Comparison of ENCODE assay signal across 7 mouse cellular contexts in genomic region chr12:69424971-69425370, GRCm38 (mm10). TPM values are rescaled to one million over a fixed set of nuclear protein-coding genes. Genes with fewer than 3 reads are reported as not detected.
DNase-seq lines count a peak whose midpoint lies in the region; ATAC-seq lines count a peak whose summit lies in the region.

No protein-coding gene starts in this region.

- H3K4me1 ChIP-seq in neural tube, embryonic 15.5 days = no peaks in the 10 kb centered on the region
- peaks cover 15% of the 10 kb centered on the region for H3K4me1 ChIP-seq in heart, embryonic 13.5 days
- H3K4me1 ChIP-seq in limb, embryonic 12.5 days (replicated peaks) = peaks cover 18% of the 10 kb centered on the region

- no peak overlapping the region for H3K4me3 ChIP-seq in neural tube, embryonic 15.5 days (replicated peaks)
- no peak overlapping the region for H3K4me3 ChIP-seq in heart, embryonic 13.5 days
- no peak overlapping the region for H3K4me3 ChIP-seq in limb, embryonic 12.5 days (replicated peaks)

- no peak overlapping the region for H3K9ac ChIP-seq in neural tube, embryonic 15.5 days (replicated peaks)
- H3K9ac ChIP-seq in heart, embryonic 13.5 days = 0 out of 2 replicates have a peak overlapping the region, but pooled peaks have one; percentile 0
- H3K9ac ChIP-seq in limb, embryonic 12.5 days (replicated peaks) = no peak overlapping the region

- H3K27me3 ChIP-seq in neural tube, embryonic 15.5 days (replicated peaks) = no peaks in the 10 kb centered on the region
- no peaks in the 10 kb centered on the region for H3K27me3 ChIP-seq in heart, embryonic 13.5 days (replicated peaks)
- H3K27me3 ChIP-seq in limb, embryonic 12.5 days = no peaks in the 10 kb centered on the region

- no peak for ATAC-seq in neural tube, embryonic 15.5 days (ENCODE audit: low FRiP score)
- no peak for ATAC-seq in heart, embryonic 13.5 days (ENCODE audit: extremely low read depth, insufficient number of reproducible peaks, low FRiP score, low TSS enrichment)
- ATAC-seq in limb, embryonic 12.5 days (ENCODE audit: insufficient number of reproducible peaks, insufficient read depth, low FRiP score, low TSS enrichment, low read depth) = peak; percentile 29; the same call in 1 of the 2 replicates
- no peak for ATAC-seq in CD4-positive, CD25-positive, alpha-beta regulatory T cell, adult 4 months

- H3K4me2 ChIP-seq in neural tube, embryonic 15.5 days = no peak overlapping the region
- 0 out of 2 replicates have a peak overlapping the region, but pooled peaks have one; percentile 10 for H3K4me2 ChIP-seq in heart, embryonic 13.5 days
- H3K4me2 ChIP-seq in limb, embryonic 12.5 days = no peak overlapping the region

- peak; percentile 52 for DNase-seq in neural tube, embryonic 10.5 days (ENCODE audit: extremely low spot score, low spot score)
- no peak for DNase-seq in right cerebral cortex, postnatal 4 days
- no peak for DNase-seq in layer of hippocampus, postnatal 36 days

- H3K9me3 ChIP-seq in neural tube, embryonic 15.5 days (replicated peaks) = no peaks in the 10 kb centered on the region
- no peaks in the 10 kb centered on the region for H3K9me3 ChIP-seq in heart, embryonic 13.5 days
- peaks cover 14% of the 10 kb centered on the region; the same call in 1 of the 2 replicates for H3K9me3 ChIP-seq in limb, embryonic 12.5 days

- no peaks in the 10 kb centered on the region for H3K36me3 ChIP-seq in neural tube, embryonic 15.5 days
- no peaks in the 10 kb centered on the region for H3K36me3 ChIP-seq in heart, embryonic 13.5 days
- H3K36me3 ChIP-seq in limb, embryonic 12.5 days = no peaks in the 10 kb centered on the region

- 61% methylated on average over 14 of the region's 14 CpGs for WGBS in neural tube, embryonic 15.5 days
- 64% methylated on average over 14 of the region's 14 CpGs for WGBS in heart, embryonic 13.5 days
- WGBS in limb, embryonic 12.5 days = 62% methylated on average over 14 of the region's 14 CpGs

- no peak overlapping the region for H3K27ac ChIP-seq in neural tube, embryonic 15.5 days (replicated peaks)
- peak overlapping the region; percentile 6; the same call in 1 of the 2 replicates for H3K27ac ChIP-seq in heart, embryonic 13.5 days (replicated peaks)
- peak overlapping the region; percentile 62 for H3K27ac ChIP-seq in limb, embryonic 12.5 days

RNA-seq across cellular contexts. Expression of gene Gm9887, which starts 52.7 kb away (rescaled TPM):
- 0.82 and 0.87 TPM in 2 replicates for polyA plus RNA-seq in neural tube, embryonic 15.5 days (2015; fragmentation: Nextera tagmentation; extraction: Ambion mirVana)
- polyA plus RNA-seq in heart, embryonic 13.5 days (2015; fragmentation: Nextera tagmentation; extraction: Ambion mirVana) = 0.88 and 0.94 TPM in 2 replicates
- 1.7 and 2.0 TPM in 2 replicates for polyA plus RNA-seq in limb, embryonic 12.5 days (2016; fragmentation: Nextera tagmentation; extraction: Ambion mirVana)
- polyA plus RNA-seq in CD4-positive, CD25-positive, alpha-beta regulatory T cell, adult 4 months (2017; shearing (Covaris generic)) = under 1 TPM in 1 of 2 experiments, not detected in 1; 0.54 TPM
- under 1 TPM; 0.60 to 0.66 TPM for total RNA-seq in layer of hippocampus, postnatal 36 days (2021)

RNA-seq across cellular contexts. Expression of gene Arf6, which starts 53.0 kb away (rescaled TPM):
- polyA plus RNA-seq in neural tube, embryonic 15.5 days (2015; fragmentation: Nextera tagmentation; extraction: Ambion mirVana) = 28.3 and 33.5 TPM in 2 replicates
- polyA plus RNA-seq in heart, embryonic 13.5 days (2015; fragmentation: Nextera tagmentation; extraction: Ambion mirVana) = 31.5 and 31.9 TPM in 2 replicates
- 65.3 and 66.1 TPM in 2 replicates for polyA plus RNA-seq in limb, embryonic 12.5 days (2016; fragmentation: Nextera tagmentation; extraction: Ambion mirVana)
- polyA plus RNA-seq in CD4-positive, CD25-positive, alpha-beta regulatory T cell, adult 4 months (2017; shearing (Covaris generic)) = 10 to 100 TPM; 27.8 to 79.0 TPM
- 10 to 100 TPM; 48.3 to 50.3 TPM for total RNA-seq in layer of hippocampus, postnatal 36 days (2021)
